Mouse (Mus musculus) naive thymus-derived CD4-positive, alpha-beta T cell, adult 2 months (primary cell): ENCODE measurements around the gene Zfp65.
"Not testable (repeated sequence)": the region's sequence is repeated elsewhere in the genome, so short reads cannot be mapped to it uniquely, and the experiment has no call there.

Experiments
- DNase-seq: peaks from one replicate; pipeline ENCODE4 v3.0.0-alpha.2; 2011; ENCODE audit warnings: low read depth

The Zfp65 gene

DNA sequence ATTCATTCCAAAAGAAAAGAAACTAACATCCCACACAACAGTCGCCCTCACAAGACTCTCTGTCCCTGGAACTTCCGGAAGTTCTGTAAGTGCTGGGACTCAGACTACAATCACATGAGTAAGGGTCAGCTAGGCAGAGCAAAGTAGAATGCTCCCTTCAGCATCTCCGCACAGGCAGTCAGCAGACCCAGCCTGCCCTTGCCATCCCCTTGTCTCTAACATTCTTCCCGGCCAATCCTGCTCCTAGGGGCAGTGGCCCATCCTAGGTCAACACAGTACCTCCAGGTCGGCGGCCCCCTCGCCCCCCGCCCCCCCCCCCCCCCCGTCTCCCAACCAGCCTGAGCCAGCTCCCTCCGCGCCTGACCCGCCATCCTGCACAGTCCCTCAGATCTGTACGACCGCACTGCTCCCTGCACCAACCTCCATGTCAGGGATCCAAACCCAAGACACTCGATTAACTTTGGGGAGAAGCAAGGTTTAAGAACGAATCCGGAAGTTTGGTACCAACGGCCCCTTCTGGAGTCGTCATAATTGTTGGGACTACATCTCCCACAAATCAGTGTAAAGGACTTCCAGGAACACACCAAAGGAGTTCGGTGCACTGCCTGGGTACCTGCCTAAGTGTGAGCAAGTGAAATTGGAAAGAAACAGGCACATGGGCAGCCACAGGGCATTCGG, at the start of gene Zfp65:
Zfp65 (minus strand) TSS at position 533 of the 678 bp plus-strand sequence.
- DNase-seq = peak; percentile 69

DNA sequence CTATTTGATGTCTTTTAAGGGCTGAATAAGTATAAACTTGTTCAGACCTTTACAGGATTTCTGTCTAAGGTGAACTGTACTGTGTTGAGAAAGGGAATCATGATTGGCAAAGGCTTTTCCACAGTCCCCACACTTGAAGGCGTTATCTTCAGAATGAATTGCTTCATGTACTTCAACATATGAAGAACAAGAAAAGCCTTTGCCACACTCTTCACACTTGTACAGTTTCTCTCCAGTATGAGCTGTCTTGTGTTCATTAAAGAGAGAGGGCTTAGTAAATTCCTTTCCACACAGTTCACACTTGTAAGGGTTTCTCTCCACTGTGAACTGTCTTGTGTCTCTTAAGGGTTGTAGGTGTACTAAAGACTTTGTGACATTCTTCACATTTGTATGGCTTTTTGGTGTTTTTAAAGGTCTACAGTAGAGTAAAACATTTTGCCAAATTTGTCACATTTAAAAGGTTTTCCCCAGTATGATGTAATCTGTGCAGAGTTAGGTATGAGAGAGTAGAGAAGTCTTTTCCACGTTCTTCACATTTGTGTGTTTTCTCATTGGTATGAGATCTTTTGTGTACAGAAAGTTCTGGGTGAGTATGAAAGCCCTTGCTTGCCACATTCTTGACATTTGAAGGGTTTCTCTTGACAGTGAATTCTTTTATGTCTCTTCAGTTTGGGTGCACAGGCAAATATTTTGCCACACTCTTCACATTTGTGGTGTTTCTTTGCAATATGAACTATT, 34.2 kb upstream of the Zfp65 start:
- DNase-seq = no peak

DNA sequence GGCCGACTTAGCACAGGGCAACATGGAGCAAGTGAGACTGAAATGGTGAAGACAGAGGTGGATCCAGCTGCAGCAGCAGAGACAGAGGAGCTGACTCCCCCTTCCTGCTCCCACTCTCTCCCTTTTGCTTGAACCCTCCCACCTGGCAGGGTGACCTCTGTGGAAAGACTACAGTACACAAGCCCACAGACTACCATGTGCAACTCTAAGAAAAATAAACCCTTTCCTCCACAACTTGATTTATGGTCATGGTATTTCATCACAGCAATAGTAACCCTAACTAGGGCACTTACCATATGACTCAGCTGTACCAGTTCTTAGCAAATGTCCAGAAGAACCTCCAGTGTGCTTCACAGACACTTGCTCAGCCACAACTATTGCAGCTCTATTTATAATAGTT, 31.0 kb upstream of the Zfp65 start:
- no peak for DNase-seq

DNA sequence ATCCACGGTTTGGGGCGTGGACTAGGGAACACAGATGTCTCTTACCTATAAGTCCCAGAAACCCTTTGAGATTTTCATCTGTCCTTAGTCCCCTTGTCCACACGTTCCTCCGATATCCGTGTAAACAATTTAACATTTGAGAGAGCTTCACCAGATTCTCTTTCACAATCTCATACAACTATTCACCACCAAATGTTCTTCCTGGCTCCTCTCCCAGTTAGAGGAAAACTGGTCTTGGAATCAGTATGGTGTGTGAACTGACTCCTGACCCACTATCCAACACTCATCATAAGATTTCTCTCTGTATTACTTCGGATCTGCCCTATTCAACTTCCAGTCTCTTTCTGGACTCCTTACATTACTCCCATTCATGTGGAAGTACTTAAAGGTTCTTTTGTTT, 26.8 kb upstream of the Zfp65 start:
- DNase-seq = no peak

- DNase-seq = peak; percentile 77
These were observed 25.6 kb upstream of the Zfp65 start, which contains the start of gene Zfp85 for GRCm38 (mm10) chr13:67754333-67755306. TSS of gene Zfp85 (minus strand) at chr13:67755228.

GRCm38 (mm10) chr13:67743896-67744295, 14.9 kb upstream of the Zfp65 start:
- DNase-seq = no peak

- DNase-seq = no peak
These were observed 14.0 kb upstream of the Zfp65 start for GRCm38 (mm10) chr13:67742941-67743340.

DNA sequence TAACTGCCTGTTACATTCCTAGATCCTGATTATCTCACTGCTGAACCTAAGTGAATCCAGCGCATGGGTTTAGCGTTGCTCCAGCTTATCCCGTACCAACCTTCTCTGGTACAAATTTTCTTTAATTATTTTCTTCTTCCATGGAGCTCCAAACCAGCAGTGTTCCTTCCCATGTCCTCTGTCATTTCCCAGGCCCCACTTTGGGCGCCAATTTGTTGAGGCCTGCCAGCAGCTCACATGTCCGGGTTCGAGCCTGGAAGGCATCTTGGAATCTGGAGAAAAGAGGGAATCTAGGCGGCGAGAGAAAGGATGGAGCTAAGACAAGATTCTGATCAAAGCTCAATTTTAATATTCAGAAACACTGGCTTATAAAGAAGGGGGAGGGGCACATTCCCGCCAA, 5.4 kb upstream of the Zfp65 start:
- not testable (repeated sequence) for DNase-seq

DNA sequence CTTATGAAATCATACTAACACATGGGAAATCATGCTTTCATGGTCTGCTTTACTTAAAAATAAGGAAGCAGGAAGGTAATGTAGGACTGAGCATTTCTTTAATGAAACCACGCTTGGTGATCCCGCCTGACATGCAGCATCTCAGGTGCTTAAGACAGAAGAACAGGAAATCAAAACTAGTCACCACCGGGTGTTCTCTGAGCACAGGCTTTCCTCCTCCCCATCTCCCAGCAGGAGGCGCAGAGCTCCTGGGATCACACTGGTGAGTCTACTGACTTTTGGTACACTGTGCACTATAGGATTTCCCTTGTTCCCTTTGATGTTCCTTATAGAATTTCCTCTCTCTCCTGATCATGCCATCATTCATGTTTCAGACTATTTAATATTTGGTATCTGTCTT, 468 bp upstream of the Zfp65 start:
- DNase-seq = peak; percentile 41

- DNase-seq = no peak
These were observed 867 bp downstream of the Zfp65 start for GRCm38 (mm10) chr13:67728106-67728505.

- DNase-seq = not testable (repeated sequence)
These were observed 3.6 kb downstream of the Zfp65 start for GRCm38 (mm10) chr13:67725331-67725730.

DNA sequence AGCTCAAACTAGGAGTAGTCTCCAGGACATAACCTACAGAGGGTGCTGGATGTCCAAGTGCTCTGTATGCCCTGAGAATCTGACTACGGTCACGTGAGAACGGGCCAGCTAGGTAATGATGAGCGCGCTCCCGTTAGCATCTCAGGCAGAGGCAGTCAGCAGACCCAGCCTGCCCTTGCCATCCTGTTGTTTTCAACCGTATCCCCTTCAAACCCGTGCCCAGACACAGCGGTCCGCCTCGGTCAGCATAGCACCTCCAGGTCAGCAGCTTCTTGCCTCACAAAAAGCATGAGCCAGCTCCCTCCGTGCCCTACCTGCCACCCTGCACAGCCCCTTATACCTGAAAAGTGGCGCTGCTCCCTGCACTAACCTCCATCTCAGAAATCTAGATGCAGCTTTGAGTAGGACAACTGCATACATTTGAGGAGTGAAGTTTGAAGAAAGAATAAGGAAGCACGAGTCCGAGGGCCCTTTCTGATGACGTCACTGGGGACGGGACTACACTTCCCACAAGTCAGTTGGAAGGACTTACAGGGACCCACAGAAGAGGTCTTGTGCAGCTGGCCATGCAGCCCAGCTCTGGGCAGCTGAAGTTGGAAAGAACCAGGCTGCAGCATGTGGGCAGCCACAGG, 5.0 kb downstream of the Zfp65 start:
- peak; percentile 89 for DNase-seq

GRCm38 (mm10) chr13:67686971-67687370, 42.0 kb downstream of the Zfp65 start, which contains the start of gene Zfp738:
TSS of gene Zfp738 (minus strand) at chr13:67687071.
- no peak for DNase-seq

DNA sequence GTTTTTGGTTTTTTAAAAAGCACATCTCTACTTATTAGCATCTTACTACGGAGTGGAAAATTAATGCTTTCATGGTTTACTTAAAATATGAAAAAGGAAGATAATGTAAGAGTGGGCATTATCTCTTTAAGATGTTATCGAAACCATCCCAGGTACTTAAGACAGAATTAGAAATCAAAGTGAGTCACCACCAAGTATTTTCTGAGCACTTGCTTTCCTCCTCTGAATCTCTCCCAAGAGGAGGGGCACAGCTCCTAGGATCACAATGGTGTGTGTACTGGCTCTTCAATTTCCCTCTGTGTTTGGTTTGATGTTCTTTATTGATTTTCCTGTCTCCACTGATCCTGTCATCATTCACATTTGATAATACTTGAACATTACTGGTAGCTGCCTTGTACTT, 45.1 kb downstream of the Zfp65 start:
- DNase-seq = not testable (repeated sequence)

GRCm38 (mm10) chr13:67682959-67683735, 45.8 kb downstream of the Zfp65 start:
- peak; percentile 87 for DNase-seq

GRCm38 (mm10) chr13:67674902-67675301, 54.1 kb downstream of the Zfp65 start:
- DNase-seq = no peak
